Mouse (Mus musculus): ENCODE results near the gene 1700020A23Rik.

GRCm38 (mm10) chr2:130412775-130413174 lies 7.7 kb downstream of the 1700020A23Rik start:
- no peak for TF ChIP-seq CTCF (IDR thresholded peaks at IDR 0.05; ENCODE audit: borderline replicate concordance, extremely low read depth, insufficient read depth, insufficient read length)
- TF ChIP-seq POLR2A (IDR thresholded peaks at IDR 0.05; ENCODE audit: borderline replicate concordance, extremely low read depth, insufficient read depth, insufficient read length, poor library complexity, severe bottlenecking): no peak
